Mouse (Mus musculus) right cerebral cortex, adult 18-20 months (tissue): Measurements from ENCODE around the gene Chchd3.

Experiments used
- DNase-seq: peaks from one replicate; pipeline ENCODE4 v3.0.0; 2022; ENCODE audit warnings: mixed read lengths

Gene Chchd3

GRCm38 (mm10) chr6:32795653-32796500 is 264.2 kb downstream of the Chchd3 start:
- DNase-seq: peak; percentile 19

- no peak for DNase-seq
Measured at GRCm38 (mm10) chr6:32793575-32793974, 266.5 kb downstream of the Chchd3 start.

GRCm38 (mm10) chr6:32793163-32793562 is 266.9 kb downstream of the Chchd3 start:
- DNase-seq: no peak

- no peak for DNase-seq
Measured at GRCm38 (mm10) chr6:32790487-32790886, 269.6 kb downstream of the Chchd3 start.

- no peak for DNase-seq
Measured at GRCm38 (mm10) chr6:32787399-32787798, 272.7 kb downstream of the Chchd3 start.

- DNase-seq: no peak
Measured at GRCm38 (mm10) chr6:32786196-32786595, 273.9 kb downstream of the Chchd3 start.

GRCm38 (mm10) chr6:32783102-32783501 is 277.0 kb downstream of the Chchd3 start:
- no peak for DNase-seq

- peak; percentile 73 for DNase-seq
Measured at GRCm38 (mm10) chr6:32780602-32781001, 279.5 kb downstream of the Chchd3 start.

GRCm38 (mm10) chr6:32776384-32776783 is 283.7 kb downstream of the Chchd3 start:
- no peak for DNase-seq

GRCm38 (mm10) chr6:32754524-32754923 is 305.5 kb downstream of the Chchd3 start:
- peak; percentile 62 for DNase-seq

GRCm38 (mm10) chr6:32749821-32750220 is 310.2 kb downstream of the Chchd3 start:
- DNase-seq: no peak

- DNase-seq: no peak
Measured at GRCm38 (mm10) chr6:32748777-32749176, 311.3 kb downstream of the Chchd3 start.

- no peak for DNase-seq
Measured at GRCm38 (mm10) chr6:32747333-32747732, 312.7 kb downstream of the Chchd3 start.
